Comparison of ENCODE assay signal across 10 mouse cellular contexts in genomic region chr1:177708583-177709055, GRCm38 (mm10). TPM values are rescaled to one million over a fixed set of nuclear protein-coding genes. Genes with fewer than 3 reads are reported as not detected.
DNase-seq lines count a peak whose midpoint lies in the region; ATAC-seq and TF ChIP-seq lines count a peak whose summit lies in the region.
"Had no signal": no experiment of that assay in that cellular context is flagged by ENCODE, and none has a peak within 500 bp of the region (broad histone marks: within the 10 kb centered on the region; RNA-seq: fewer than 3 reads in every experiment).

No protein-coding gene starts in this region.

- TF ChIP-seq EP300 in ES-Bruce4 (IDR thresholded peaks at IDR 0.05; ENCODE audit: insufficient read depth, low read depth, low read length): no peak

- no peaks in the 10 kb centered on the region for H3K9me3 ChIP-seq in ES-Bruce4 (replicated peaks; ENCODE audit: control insufficient read depth, insufficient read depth, low read length, poor library complexity, severe bottlenecking)
- H3K9me3 ChIP-seq in lung, embryonic 16.5 days (ENCODE audit: control insufficient read depth, low read length): no peaks in the 10 kb centered on the region

- no peak for TF ChIP-seq POLR2A in ES-Bruce4 (IDR thresholded peaks at IDR 0.05; ENCODE audit: insufficient read depth, low read length)
- no peak for TF ChIP-seq POLR2A in cerebellum, adult 2 months (IDR thresholded peaks at IDR 0.05; ENCODE audit: borderline replicate concordance, insufficient read depth, low read length)
- TF ChIP-seq POLR2A in thymus, adult 2 months (IDR thresholded peaks at IDR 0.05; ENCODE audit: control insufficient read depth, extremely low read depth, insufficient read depth, low read length, poor library complexity): no peak

- intact Hi-C loops in gastrocnemius, adult 2 months (cut with DNase I): no loop called here

- H3K4me3 ChIP-seq in gastrocnemius, adult 2 months: no peak overlapping the region
- H3K4me3 ChIP-seq in ES-Bruce4 (ENCODE audit: low read depth, low read length): no peak overlapping the region
- no peak overlapping the region for H3K4me3 ChIP-seq in lung, embryonic 16.5 days (ENCODE audit: low read length)
- H3K4me3 ChIP-seq in cerebellum, adult 2 months (replicated peaks; ENCODE audit: insufficient read depth, low read depth, low read length): no peak overlapping the region
- no peak overlapping the region for H3K4me3 ChIP-seq in thymus, adult 2 months (ENCODE audit: control insufficient read depth, insufficient read depth, low read length)

- 27% methylated on average over 4 of the region's 4 CpGs for WGBS in lung, embryonic 16.5 days
- 73% methylated on average over 4 of the region's 4 CpGs for WGBS in cerebellum, adult 2 months
- 71% methylated on average over 4 of the region's 4 CpGs for WGBS in thymus, adult 2 months

- no peak overlapping the region for H3K9ac ChIP-seq in ES-Bruce4 (ENCODE audit: low read depth, poor library complexity, severe bottlenecking)
- no peak overlapping the region for H3K9ac ChIP-seq in lung, embryonic 16.5 days (ENCODE audit: low read length)

- no peaks in the 10 kb centered on the region for H3K4me1 ChIP-seq in ES-Bruce4 (ENCODE audit: control insufficient read depth, insufficient read depth, low read length)
- peaks cover 2% of the 10 kb centered on the region; the same call in 1 of the 2 replicates for H3K4me1 ChIP-seq in lung, embryonic 16.5 days (replicated peaks; ENCODE audit: control insufficient read depth, insufficient read depth, low read length)
- no peaks in the 10 kb centered on the region for H3K4me1 ChIP-seq in cerebellum, adult 2 months (ENCODE audit: control insufficient read depth, insufficient read depth, low read length)
- no peaks in the 10 kb centered on the region for H3K4me1 ChIP-seq in thymus, adult 2 months (replicated peaks; ENCODE audit: control insufficient read depth, insufficient read depth, low read length)

- ATAC-seq in lung, embryonic 16.5 days (ENCODE audit: low read depth): peak; percentile 87

- no peaks in the 10 kb centered on the region for H3K27me3 ChIP-seq in ES-Bruce4 (ENCODE audit: control insufficient read depth, insufficient read depth, low read length, poor library complexity, severe bottlenecking)
- no peaks in the 10 kb centered on the region for H3K27me3 ChIP-seq in lung, embryonic 16.5 days (ENCODE audit: control insufficient read depth, insufficient read depth, low read depth, low read length)
- no peaks in the 10 kb centered on the region for H3K27me3 ChIP-seq in cerebellum, adult 2 months (ENCODE audit: control insufficient read depth, insufficient read depth, low read length)
- H3K27me3 ChIP-seq in thymus, adult 2 months (ENCODE audit: control insufficient read depth, insufficient read depth, low read length): no peaks in the 10 kb centered on the region

- DNase-seq in gastrocnemius, adult 2 months: peak; percentile 29
- DNase-seq in gastrocnemius, postnatal 4 days (ENCODE audit: low spot score in 2 of 2): no peak
- peak; percentile 75 to 76 for DNase-seq in heart, adult 9 months (ENCODE audit: low spot score in 2 of 2)
- DNase-seq in cerebellum, adult 2 months: no peak
- no peak for DNase-seq in thymus, adult 2 months
- no peak for DNase-seq in testis, postnatal 10 days (ENCODE audit: low spot score)

- no peak for TF ChIP-seq CTCF in gastrocnemius, adult 2 months (IDR thresholded peaks at IDR 0.05)
- no peak for TF ChIP-seq CTCF in ES-Bruce4 (IDR thresholded peaks at IDR 0.05; ENCODE audit: low read depth, low read length)
- no peak for TF ChIP-seq CTCF in cerebellum, adult 2 months (IDR thresholded peaks at IDR 0.05; ENCODE audit: borderline replicate concordance, insufficient read depth, low read depth, low read length)
- TF ChIP-seq CTCF in thymus, adult 2 months (IDR thresholded peaks at IDR 0.05; ENCODE audit: borderline replicate concordance, control insufficient read depth, extremely low read depth, insufficient read depth, low read length, poor library complexity): no peak

- no peak overlapping the region for H3K4me2 ChIP-seq in lung, embryonic 16.5 days (ENCODE audit: low read depth, low read length)

- peak overlapping the region; percentile 44 for H3K27ac ChIP-seq in gastrocnemius, adult 2 months
- peak overlapping the region; percentile 62 for H3K27ac ChIP-seq in ES-Bruce4 (ENCODE audit: insufficient read depth, low read length)
- peak overlapping the region; percentile 76 for H3K27ac ChIP-seq in lung, embryonic 16.5 days (ENCODE audit: low read length)
- H3K27ac ChIP-seq in cerebellum, adult 2 months (ENCODE audit: insufficient read depth, low read length): no peak overlapping the region
- no peak overlapping the region for H3K27ac ChIP-seq in thymus, adult 2 months (ENCODE audit: control insufficient read depth, insufficient read depth, low read length)

- H3K36me3 ChIP-seq in ES-Bruce4 (ENCODE audit: control insufficient read depth, insufficient read depth, low read length, poor library complexity, severe bottlenecking): no peaks in the 10 kb centered on the region
- no peaks in the 10 kb centered on the region for H3K36me3 ChIP-seq in lung, embryonic 16.5 days (ENCODE audit: control insufficient read depth, insufficient read depth, low read length)
- H3K36me3 ChIP-seq in thymus, adult 2 months (ENCODE audit: control insufficient read depth, insufficient read depth, low read length): no peaks in the 10 kb centered on the region

RNA-seq across cellular contexts. Expression of gene 1700016C15Rik, which starts 21.0 kb away (rescaled TPM):
- not detected for total RNA-seq in gastrocnemius, adult 2 months (2021)
- not detected for total RNA-seq in gastrocnemius, postnatal 4 days (2021)
- not detected in 2 replicates for polyA plus RNA-seq in ES-Bruce4 (2011; ENCODE audit: insufficient read depth, insufficient read length, low read depth, missing spikeins)
- polyA plus RNA-seq in lung, embryonic 16.5 days (2015; fragmentation: Nextera tagmentation; extraction: Ambion mirVana): 0.41 and 1.3 TPM in 2 replicates
- not detected in 2 replicates for polyA plus RNA-seq in cerebellum, adult 2 months (2012; rRNA removed)
- polyA plus RNA-seq in thymus, adult 2 months (2012; rRNA removed): not detected in 2 replicates
- total RNA-seq: ES-E14; midbrain, postnatal 0 days had no signal
- polyA plus RNA-seq: midbrain, postnatal 0 days had no signal

Comparison
In these comparisons a context has a peak if more than half of its experiments do, and no peak if none do; other contexts are left out.
1. DNase-seq: peak in gastrocnemius, adult 2 months (single experiment) and heart, adult 9 months (2 of 2); none in gastrocnemius, postnatal 4 days (0 of 2), cerebellum, adult 2 months (0 of 2), thymus, adult 2 months (single experiment) and testis, postnatal 10 days (single experiment).
2. H3K27ac ChIP-seq: peak in gastrocnemius, adult 2 months (single experiment), ES-Bruce4 (single experiment) and lung, embryonic 16.5 days (single experiment); none in cerebellum, adult 2 months (single experiment) and thymus, adult 2 months (single experiment).